Mouse (Mus musculus) A20 (cell line): ENCODE results near the gene Rhno1.

Source experiments
- DNase-seq: peaks from one replicate; pipeline ENCODE4 v3.0.0-alpha.2; 2011; ENCODE audit warnings: low read depth, low spot score

Rhno1 gene

DNA sequence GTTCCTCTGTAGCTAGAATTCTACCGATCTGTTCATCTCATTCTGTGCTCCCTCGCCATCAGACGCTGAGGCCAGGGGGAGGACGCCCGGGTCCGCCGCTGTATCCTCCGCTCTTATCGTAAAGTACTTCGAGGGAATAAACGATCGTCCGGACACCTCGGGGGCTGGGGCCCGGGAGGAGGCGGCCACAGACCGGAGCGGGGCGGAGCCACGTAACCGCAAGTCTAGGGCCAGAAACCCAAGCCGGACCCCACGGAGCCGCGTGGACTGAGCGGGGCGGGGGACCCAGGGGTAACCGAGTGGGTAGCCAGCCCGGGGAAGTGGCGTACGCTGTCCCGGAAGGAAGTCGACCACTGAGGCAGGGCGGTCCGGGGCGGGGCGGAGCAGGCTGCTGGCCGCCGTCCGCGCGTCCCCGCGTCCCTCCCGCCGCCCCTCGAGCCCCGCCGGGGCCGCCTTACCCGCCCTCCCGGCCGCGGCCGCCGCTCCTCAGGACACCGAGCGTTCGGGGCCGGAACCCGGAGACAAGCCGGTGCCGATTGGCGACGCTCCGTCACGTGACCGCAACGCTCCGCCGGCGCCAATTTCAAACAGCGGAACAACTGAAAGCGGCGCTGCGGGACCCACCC, at the start of gene Rhno1, which contains the start of gene Foxm1:
TSS of gene Rhno1 (minus strand) at position 531 of the 626 bp plus-strand sequence.
TSS of gene Foxm1 (plus strand) at position 587 of the 626 bp plus-strand sequence.
- DNase-seq: peak; percentile 89

DNA sequence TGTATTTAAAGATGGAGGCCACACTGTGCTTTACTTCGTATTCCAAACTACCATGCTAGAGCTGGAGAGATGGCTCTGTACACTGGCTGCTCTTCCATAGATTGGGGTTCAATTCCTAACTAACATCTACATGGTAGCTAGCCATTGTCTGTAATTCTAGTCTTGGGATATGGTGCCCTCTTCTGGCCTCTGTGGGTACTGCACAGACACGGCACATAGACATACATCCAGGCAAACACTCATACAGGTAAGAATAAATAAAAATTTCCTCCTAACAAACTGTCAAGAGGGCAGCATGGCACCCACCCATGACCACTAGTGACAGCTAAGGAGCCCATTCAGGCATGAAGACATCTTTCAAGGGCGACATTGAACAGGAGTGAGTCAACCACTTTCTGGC, 48.4 kb upstream of the Rhno1 start:
- DNase-seq: peak; percentile 73

DNA sequence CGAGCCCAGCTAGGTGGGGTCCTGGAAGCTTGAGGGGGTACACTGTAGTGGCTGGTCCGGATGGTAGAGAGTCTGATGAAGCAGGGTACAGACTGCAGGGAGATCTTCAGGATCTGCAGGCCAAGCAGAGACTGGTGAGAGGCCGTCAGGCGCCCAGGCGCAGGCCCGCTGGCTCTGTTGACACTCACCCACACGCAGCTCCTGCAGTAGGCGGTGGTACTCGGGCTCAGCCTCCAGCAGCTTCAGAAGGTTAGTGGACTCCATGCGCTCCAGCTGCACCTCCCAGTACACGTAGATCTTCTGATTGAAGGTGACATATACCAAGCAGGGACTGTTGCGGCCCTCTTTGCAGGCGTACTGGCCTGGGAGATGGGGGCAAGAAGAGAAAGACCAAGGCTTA, 47.6 kb upstream of the Rhno1 start:
- DNase-seq: no peak

DNA sequence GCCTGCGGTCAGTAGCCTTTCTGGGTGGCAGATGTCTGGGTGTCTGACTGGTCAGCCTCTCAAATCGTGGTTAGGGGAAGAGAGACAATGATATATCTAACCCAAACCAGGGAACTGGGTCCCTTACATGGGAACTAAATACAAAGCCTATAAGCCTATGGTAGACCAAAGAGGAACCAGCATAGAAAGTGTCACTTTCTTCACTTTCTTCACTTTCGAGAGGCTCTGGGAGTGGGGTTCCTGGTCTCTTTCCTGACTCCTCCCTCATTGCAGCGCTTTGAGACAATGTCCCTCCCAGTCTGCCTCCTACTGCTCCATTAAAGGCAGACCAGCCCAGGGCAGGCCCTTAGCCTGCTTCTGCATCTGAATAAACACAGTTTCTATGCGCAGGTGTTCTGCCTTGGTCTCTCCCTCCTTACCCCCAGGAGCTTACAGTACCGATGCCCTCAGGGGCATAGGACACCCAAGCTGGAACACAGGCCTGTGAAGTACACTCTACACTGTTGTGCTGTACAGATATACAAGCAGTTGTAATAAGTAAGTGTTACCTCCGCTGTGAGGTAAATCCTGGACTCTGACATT, 45.9 kb upstream of the Rhno1 start:
- DNase-seq: no peak

DNA sequence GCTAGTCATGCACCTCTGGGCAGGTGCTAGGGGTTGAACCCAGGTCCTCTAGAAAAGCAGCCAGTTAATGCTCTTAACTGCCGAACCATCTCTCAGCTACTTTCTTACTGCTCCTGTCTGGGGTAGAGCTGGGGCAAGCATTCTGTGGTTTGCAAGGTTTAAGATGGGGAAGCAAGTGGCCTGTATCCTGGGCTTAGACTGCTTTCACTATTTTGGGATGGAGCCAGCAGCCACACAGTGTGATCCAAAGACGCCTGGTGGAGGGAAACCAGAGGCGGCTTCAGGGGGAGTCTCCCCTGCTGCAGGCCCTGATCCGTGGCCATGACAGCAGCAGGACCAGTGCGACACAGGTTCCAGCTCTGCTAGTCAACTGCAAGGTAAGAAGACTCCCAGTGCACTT, 42.0 kb upstream of the Rhno1 start:
- DNase-seq: no peak

DNA sequence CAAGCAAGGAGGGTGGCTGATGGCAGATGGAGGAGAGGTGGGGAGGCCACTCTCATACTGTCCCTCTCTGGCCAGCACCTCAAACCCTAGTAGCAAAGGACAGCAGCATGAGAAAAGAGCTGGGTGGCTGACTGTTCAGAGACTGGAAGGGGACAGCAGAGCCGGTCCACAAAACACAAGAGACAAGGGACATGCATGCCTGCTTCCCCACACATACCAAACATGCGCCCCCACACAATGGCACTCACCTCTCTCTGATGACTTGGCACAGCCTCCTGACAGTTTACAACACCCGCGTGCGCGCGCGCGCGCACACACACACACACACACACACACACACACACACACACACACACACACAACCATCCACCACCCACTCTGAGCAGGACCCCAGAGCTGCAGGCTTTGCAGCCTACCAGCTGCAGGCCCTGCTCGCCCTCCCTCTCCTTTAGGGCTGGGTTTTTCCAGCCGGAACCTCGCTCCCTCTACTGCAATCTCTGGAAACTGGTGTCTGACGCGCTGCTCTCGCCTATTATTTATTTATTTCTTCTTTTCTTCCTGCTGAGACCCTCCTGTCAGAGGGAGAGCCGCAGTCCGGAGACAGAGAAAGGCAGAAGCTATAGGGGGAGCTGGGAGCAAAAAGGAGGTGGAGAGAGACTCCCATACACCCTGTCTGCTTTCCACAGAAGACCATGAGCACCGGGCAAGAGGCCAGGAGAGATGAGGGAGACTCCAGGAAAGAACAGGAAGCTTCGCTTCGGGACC, 36.9 kb upstream of the Rhno1 start:
- DNase-seq: no peak

DNA sequence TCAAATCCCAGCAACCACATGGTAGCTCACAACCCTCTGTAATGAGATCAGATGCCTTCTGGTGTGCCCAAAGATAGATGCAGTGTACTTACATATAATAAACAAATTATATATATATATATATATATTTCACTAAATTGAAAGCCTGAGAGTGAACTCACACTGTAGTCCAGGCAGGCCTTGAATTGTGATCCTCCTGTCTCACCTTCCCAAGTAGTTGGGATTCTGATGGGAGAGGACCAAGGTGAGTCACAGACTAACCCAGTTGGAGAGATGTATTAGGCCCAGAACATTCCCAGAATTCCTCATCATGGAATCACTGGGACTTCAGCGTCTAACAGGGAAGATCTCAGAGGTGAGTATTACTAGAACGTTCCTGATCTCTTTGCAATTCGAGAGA, 36.3 kb upstream of the Rhno1 start, which contains the start of gene Nrip2:
TSS of gene Nrip2 (plus strand) at position 301 of the 400 bp plus-strand sequence.
- DNase-seq: no peak

DNA sequence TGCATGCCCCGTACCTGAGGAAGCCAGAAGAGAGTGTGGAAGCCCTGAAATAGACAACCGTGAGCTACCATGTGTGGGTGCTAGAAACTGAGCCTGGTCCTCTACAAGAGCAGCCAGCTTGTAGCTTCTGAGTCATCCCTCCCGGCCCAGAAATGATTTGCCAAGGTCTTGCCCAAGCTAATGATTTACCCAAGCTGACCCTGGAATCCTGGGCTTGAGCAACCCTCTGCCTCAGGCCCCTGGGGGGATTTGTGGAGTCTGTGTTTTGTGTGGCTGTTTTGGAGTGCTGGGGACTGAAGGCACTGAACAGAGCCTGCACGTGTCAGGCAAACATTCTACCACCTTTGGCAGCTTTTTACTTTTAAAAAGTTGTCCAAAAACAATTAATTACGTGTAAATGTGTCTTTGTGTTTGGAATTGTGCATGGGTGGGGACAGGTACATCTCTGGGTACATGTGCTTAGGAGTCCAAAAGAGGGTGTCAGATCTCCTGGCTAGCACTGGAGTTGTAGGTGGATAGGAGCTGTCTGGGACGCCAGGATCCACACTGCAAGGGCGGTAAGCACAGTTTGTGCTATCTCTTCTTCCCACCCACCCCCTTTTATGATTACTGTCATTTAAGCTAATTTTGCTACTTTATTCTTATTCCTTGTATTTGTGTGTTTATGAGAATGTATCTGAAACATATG, 35.0 kb upstream of the Rhno1 start:
- no peak for DNase-seq

DNA sequence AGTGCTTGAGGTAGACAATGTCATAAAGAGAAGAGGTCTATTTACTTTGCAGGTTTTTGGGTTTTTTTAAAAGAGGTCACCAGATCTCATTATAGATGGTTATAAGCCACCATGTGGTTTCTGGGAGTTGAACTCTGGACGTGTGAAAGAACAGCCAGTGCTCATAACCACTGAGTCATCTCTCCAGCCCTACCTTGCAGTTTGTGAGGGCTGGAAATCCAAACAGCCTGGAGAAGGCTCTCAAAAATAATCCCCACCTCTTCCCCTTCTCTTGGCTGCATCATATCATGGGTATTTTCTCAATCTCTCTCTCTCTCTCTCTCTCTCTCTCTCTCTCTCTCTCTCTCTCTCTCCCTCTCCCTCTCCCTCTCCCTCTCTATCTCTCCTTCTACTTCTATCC, 28.0 kb upstream of the Rhno1 start:
- no peak for DNase-seq

DNA sequence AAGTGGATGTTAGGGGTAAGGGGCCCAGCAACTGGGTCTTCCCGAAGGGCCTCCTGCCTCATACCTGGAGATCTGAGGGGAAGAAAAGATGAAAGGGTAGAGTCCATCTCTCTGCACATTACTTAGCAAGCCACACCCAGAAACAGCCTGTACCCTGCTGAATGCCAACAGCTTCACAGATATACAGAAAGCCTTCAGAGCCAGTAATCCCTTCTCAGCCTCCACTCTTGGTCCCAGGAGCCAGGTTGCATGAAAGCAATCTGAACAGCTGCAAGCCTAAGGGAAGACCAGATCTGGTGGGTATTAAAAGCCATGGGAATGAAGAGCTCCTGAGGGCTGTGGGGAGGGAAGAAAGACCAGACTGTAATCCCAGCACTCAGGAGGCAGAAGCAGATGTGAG, 26.5 kb upstream of the Rhno1 start:
- no peak for DNase-seq

DNA sequence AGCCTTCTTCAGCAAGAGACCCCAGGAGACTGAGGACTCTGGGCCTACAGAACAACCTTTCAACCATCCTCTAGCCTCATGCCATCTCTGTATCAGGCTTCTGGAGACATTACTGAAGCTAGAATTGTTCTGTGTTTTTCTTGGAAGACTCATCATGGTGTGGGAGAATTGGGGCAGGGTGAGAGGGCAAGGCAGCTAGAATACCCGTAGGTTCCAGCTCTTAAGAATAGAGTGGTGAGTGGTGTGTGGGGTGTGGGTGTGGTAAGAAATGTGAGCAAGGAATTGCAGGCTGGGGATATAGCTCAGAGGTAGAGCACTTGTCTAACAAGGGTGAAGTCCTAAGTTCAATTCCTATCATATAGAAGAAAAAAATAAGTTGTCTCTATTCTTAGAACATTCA, 22.3 kb upstream of the Rhno1 start:
- no peak for DNase-seq

DNA sequence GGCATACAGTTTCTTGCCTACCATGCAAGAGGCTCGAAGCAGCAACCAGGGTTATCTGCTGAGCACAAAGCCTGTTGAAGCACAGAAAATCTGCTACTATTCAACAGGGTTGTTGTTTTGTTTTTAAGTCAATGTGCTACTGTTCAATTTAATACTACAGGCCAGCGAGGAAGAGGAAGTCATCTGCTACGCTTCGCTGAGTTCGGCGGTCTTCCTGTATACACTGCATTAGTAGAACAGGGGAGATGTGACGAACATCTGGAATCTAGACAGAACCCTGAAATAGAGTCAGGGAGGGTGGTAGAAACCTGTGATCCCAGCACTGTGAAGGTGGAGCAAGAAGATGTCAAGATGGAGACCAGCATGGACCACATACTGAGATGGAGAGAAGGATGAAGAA, 21.0 kb upstream of the Rhno1 start:
- DNase-seq: peak; percentile 90

DNA sequence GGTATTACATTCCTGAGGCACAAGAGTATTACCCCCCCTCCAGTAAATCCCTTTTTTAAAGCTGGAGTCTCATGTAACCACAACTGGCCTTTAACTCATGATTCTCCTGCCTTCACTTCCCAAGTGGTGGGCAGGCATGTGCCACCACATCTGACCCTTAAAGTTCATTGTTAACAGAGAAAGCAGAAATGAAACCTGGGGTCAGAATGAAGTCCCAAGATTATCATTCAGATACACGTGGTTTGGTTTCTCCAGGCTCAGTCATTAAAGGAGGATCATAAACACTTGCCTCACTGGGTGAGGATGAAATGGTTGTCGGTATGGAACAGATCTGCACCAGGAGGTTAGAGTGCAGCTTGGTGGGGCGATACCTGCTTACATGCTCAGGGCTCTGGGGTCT, 18.5 kb upstream of the Rhno1 start:
- DNase-seq: peak; percentile 72

DNA sequence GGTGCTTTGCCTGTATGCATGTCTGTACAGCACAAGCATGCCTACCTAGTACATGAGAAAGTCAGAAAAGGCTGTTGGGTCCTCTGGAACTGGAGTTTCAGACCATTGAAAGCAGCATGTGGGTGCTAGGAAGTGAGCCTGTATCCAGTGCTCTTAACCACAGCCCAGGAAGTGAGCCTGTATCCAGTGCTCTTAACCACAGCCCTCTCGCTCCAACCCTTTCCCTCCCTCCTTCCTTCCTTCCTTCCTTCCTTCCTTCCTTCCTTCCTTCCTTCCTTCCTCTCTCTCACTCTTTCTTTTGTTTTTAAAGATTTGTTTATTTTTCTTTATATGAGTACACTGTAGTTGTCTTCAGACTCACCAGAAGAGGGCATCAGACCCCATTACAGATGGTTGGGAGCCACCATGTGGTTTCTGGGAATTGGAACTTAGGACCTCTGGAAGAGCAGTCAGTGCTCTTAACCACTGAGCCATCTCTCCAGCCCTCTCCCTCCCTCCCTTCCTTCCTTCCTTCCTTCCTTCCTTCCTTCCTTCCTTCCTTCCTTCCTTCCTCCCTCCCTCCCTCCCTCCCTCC, 18.0 kb upstream of the Rhno1 start:
- DNase-seq: peak; percentile 34

DNA sequence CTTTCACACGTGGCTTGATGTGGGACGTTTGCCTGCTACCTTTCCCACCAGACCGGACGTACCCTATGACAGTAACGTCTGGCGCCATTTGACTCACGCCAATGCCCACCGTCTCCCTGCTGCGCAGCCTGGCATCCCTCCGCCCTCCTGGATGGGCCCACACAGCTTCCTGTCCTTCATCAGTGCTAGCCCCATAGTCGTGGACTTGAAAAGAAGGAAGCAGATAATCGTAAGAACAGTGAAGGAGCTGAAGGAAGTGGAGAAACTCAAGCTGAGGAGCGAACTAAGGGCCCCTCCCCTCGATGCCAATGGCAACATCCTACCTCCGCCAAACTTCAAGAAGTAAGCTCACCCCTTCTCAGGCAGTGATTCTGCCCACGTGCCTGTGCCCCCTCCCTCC, 16.9 kb upstream of the Rhno1 start:
- DNase-seq: no peak

DNA sequence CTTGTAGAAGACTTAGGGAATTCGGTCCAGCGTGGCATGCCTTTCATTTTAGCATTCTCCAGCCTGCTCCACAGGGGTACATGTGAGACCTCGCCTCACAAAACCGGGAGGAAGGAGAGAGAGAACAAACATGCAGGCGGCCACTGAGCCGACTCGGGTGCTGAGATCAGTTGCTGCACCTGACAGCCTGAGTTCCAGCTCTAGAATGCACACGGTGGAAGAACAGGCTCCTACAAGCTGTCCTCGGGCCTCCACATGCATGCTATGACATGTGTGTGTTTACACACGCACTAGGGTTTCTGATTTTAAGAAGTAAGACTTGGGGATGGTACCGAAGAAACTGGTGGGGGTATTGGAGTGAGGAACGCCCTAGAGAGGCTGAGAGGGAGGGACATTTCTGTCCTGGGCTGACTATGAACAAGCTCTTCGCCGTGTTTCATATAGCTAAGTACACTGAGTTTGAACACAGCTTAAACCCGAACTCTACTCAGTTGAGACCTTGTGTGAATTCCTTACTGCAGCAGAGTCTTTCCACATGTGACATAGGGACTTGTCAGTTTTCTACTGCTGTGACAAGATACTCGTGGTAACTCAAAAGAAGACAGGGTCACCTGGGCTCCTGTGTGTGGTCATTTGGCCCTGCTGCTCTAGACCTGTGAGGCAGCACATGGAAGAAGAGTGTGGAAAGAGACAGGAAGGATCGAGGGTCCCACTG, 13.8 kb upstream of the Rhno1 start:
- DNase-seq: no peak

DNA sequence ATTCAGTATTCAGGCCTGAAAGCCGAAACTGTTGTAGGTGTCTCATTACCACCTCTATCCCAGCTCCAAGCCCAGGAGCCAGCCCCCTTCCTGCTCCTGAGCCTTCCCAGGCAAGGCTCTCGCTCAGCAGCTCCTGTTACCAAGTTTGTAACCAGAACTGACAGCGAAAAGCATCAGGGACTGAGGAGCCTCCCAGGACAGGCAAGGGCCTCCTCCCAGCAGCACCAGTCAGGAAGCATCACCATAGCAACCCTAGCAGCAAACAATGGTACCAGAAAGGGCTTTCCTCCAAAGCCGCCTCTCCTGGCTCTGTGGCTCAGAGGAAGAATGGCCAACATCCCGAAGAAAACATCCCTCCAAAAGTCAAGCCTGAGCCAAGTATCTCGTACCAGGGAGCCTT, 12.5 kb upstream of the Rhno1 start, which contains the start of the genes Tex52 and Gm44596:
TSS of gene Tex52 (plus strand) at position 265 of the 400 bp plus-strand sequence.
TSS of gene Gm44596 (plus strand) at position 312 of the 400 bp plus-strand sequence.
- no peak for DNase-seq

DNA sequence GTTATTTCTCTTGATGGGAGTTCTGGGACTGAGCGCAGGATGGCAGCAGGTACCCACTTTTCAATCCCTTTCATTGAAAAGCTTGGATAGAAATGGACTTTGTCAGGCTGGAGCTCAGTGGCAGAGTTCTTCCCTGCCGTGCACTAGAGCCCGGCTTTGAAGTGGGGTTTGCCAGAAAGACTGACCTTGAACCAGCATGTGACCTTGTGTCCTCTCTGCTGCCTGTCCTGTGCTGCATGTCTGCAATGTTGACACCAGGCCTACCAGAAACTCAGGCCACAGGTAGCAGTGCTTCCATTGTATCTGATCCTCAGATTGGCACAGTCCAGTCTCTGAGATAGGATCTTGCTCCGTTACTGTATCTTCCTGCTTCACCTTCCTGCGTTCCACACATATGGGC, 7.3 kb upstream of the Rhno1 start:
- DNase-seq: no peak

DNA sequence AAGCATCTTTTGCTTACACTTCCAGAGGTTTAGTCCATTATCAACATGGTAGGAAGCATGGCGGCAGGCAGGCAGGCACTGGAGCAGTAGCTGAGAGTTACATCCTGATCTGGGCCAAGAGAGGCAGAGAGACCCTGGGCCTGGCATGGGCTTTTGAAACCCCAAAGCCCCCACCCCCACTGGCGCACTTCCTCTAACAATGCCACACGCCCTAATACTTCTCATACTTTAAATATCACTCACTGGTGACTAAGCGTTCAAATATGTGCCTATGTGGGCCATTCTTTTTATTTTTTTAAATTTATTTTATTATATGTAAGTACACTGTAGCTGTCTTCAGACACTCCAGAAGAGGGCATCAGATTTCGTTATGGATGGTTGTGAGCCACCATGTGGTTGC, 3.8 kb upstream of the Rhno1 start:
- DNase-seq: no peak

DNA sequence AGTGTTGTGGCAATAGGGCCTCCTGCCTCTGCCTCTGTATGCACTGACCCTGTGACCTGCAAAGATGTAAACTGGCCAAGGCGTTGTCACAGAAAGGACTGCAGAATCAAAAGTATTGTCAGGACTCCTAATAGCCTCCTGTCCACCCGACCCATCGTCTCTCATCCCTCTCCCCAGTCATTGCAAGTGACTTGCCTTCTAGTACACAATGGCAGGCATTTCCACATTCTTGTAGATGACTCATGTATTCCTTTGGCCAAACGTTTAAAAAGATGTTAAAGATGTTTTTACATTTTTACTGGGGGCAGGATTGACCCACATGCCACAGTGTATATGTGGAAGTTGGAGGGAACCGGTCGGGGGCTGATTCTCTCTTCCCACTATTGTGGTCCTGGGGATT, 2.0 kb upstream of the Rhno1 start:
- DNase-seq: no peak
